Mouse (Mus musculus) bone marrow, adult 2 months (tissue): Measurements from ENCODE around the gene Tbc1d10c.
A peak's percentile ranks its signal among the peaks of the same experiment; 100 is the strongest.

Source experiments
- CTCF ChIP-seq: fragments of 200-500 bp; IDR thresholded peaks from 2 replicates; pipeline ENCODE4 v1.5.1; 2011; ENCODE audit warnings: low read length, control low read depth; ENCODE audit not compliant: control insufficient read depth, insufficient read depth
- POLR2A ChIP-seq: fragments of 200-500 bp; IDR thresholded peaks from 2 replicates; pipeline ENCODE4 v1.6.1; 2011; ENCODE audit warnings: low read depth, mild to moderate bottlenecking, control low read depth, low read length, borderline replicate concordance; ENCODE audit not compliant: control insufficient read depth

DNA sequence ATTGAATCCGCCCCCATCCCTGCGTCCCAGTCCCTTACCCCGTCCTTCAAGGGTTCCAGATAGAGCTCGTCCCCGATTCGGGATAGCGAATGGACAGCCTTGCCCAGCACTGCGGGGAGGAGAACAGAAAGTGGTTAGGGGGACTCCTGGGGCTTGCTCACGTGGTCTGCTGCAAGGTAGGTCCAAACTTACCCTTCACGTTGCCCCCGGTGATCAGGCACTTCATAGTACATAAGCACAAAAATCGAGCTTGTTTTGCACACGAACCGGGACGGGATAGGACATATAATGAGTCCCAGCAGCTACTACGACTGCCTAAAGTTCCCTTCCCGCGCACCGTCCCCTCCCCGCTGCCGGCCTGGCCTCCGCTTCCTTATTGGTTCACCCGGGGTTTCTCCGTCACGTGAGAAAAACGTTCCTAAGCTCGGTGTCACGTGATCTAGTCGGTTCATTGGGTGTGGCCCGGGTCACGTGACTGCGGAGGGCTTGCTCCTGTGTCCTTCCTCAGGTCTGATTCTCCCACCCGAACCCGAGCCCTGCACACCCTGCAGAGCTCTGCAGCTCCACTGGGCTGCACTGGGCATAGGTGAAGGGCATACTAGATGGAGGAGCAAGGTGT, 10.3 kb upstream of the Tbc1d10c start, which contains the start of gene Rad9a:
- peak; percentile 79 for TF ChIP-seq POLR2A
- TF ChIP-seq CTCF, result no peak; the same call in 1 of the 2 replicates
